Mouse (Mus musculus): ENCODE results near the gene Neil1. TPM values are rescaled to one million over a fixed set of nuclear protein-coding genes. Genes with fewer than 3 reads are reported as not detected.

The Neil1 gene
- polyA plus RNA-seq, 1 experiment from 2014 or later = 9.3 TPM

DNA sequence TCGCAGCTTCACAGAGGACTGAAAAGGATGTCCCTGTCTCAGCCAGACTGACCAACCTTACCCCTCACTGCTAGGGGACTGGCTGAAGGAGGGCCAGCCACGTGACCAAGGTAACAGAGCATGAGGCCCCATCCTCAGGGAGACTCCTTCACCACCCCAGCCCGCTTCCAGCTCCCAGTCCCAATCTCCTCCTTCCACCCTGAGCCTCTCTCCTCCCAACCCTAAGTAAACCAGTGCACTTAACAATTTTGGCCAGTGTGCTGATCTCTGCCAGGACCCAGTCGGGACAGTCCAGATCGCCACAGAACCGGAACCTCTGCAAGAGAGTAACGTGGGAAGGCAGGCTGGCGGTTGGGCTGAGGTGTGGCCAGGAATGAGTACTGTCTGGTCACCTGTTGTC, 8.7 kb upstream of the Neil1 start:
- ATAC-seq (ENCODE audit: low FRiP score, low TSS enrichment) = 0 out of 2 replicates have a peak, but pooled peaks have one; percentile 20
- peak overlapping the region; percentile 99; the same call in 1 of the 2 replicates for H3K4me2 ChIP-seq (replicated peaks; ENCODE audit: low read depth, low read length)
- peaks cover 12% of the 10 kb centered on the region for H3K36me3 ChIP-seq (ENCODE audit: insufficient read depth, low read length)
- 87% methylated on average over 8 of the region's 8 CpGs for WGBS
- H3K9ac ChIP-seq (replicated peaks; ENCODE audit: low read length) = no peak overlapping the region
- peaks cover 8% of the 10 kb centered on the region for H3K4me1 ChIP-seq (ENCODE audit: insufficient read depth, low read length)
- no peak overlapping the region for H3K27ac ChIP-seq (ENCODE audit: low read length)
- H3K27me3 ChIP-seq (ENCODE audit: insufficient read depth, low read length) = no peaks in the 10 kb centered on the region
- H3K4me3 ChIP-seq (ENCODE audit: low read length) = no peak overlapping the region
- no peaks in the 10 kb centered on the region for H3K9me3 ChIP-seq (ENCODE audit: low read length)

- H3K4me3 ChIP-seq (ENCODE audit: low read length) = no peak overlapping the region
- no peak for ATAC-seq (ENCODE audit: low FRiP score, low TSS enrichment)
- no peak overlapping the region for H3K27ac ChIP-seq (ENCODE audit: low read length)
- no peaks in the 10 kb centered on the region for H3K9me3 ChIP-seq (ENCODE audit: low read length)
- peaks cover 8% of the 10 kb centered on the region for H3K4me1 ChIP-seq (ENCODE audit: insufficient read depth, low read length)
- no peaks in the 10 kb centered on the region for H3K27me3 ChIP-seq (ENCODE audit: insufficient read depth, low read length)
- H3K4me2 ChIP-seq (replicated peaks; ENCODE audit: low read depth, low read length) = no peak overlapping the region
- H3K9ac ChIP-seq (replicated peaks; ENCODE audit: low read length) = no peak overlapping the region
- H3K36me3 ChIP-seq (ENCODE audit: insufficient read depth, low read length) = peaks cover 12% of the 10 kb centered on the region
- WGBS = 94% methylated on average over 7 of the region's 7 CpGs
Observed at GRCm38 (mm10) chr9:57156383-57156782, 8.3 kb upstream of the Neil1 start.

GRCm38 (mm10) chr9:57152331-57152730, 4.2 kb upstream of the Neil1 start:
- WGBS = 45% methylated on average over 6 of the region's 6 CpGs
- H3K9ac ChIP-seq (replicated peaks; ENCODE audit: low read length) = no peak overlapping the region
- no peak for ATAC-seq (ENCODE audit: low FRiP score, low TSS enrichment)

GRCm38 (mm10) chr9:57150192-57150591, 2.1 kb upstream of the Neil1 start:
- H3K27me3 ChIP-seq (ENCODE audit: insufficient read depth, low read length) = no peaks in the 10 kb centered on the region
- no peak overlapping the region for H3K4me2 ChIP-seq (replicated peaks; ENCODE audit: low read depth, low read length)
- ATAC-seq (ENCODE audit: low FRiP score, low TSS enrichment) = no peak
- no peak overlapping the region for H3K9ac ChIP-seq (replicated peaks; ENCODE audit: low read length)
- H3K4me3 ChIP-seq (ENCODE audit: low read length) = no peak overlapping the region
- no peak overlapping the region for H3K27ac ChIP-seq (ENCODE audit: low read length)
- H3K36me3 ChIP-seq (ENCODE audit: insufficient read depth, low read length) = peaks cover 6% of the 10 kb centered on the region
- 87% methylated on average over 5 of the region's 5 CpGs for WGBS
- H3K4me1 ChIP-seq (ENCODE audit: insufficient read depth, low read length) = peaks cover 21% of the 10 kb centered on the region
- no peaks in the 10 kb centered on the region for H3K9me3 ChIP-seq (ENCODE audit: low read length)

More at GRCm38 (mm10) chr9:57152331-57152730, 4.2 kb upstream of the Neil1 start:
- Histone ChIP-seq H3K4me3 (ENCODE audit: low read length) (no peak overlapping the region), H3K27me3 (ENCODE audit: insufficient read depth, low read length) (no peaks in the 10 kb centered on the region), H3K27ac (ENCODE audit: low read length) (no peak overlapping the region), H3K4me2 (replicated peaks; ENCODE audit: low read depth, low read length) (no peak overlapping the region), H3K36me3 (ENCODE audit: insufficient read depth, low read length) (peaks cover 12% of the 10 kb centered on the region), H3K9me3 (ENCODE audit: low read length) (no peaks in the 10 kb centered on the region), H3K4me1 (ENCODE audit: insufficient read depth, low read length) (peaks cover 16% of the 10 kb centered on the region)

DNA sequence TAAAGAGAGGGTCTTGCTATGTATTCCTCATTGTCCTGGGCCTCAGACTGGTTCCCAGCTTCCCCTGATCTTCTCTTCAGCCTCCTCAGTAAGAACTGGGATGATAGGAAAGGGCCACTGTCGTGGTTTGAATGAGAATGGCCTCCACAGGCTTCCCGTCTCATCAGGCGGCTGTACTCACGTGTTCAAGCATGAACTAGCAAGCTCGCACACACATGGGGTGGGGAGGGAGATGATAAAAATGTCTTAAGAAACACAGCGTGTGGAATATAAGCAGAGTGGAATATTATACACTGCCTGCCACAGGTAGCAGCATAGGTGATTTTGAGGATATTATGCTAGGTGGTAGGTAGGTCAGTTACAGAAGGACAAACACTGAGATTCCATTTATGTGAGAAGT, 916 bp upstream of the Neil1 start:
- ATAC-seq (ENCODE audit: low FRiP score, low TSS enrichment) = no peak
- no peaks in the 10 kb centered on the region for H3K27me3 ChIP-seq (ENCODE audit: insufficient read depth, low read length)
- 70% methylated on average over 6 of the region's 6 CpGs for WGBS
- peak overlapping the region; percentile 79 for H3K9ac ChIP-seq (replicated peaks; ENCODE audit: low read length)
- H3K4me3 ChIP-seq (ENCODE audit: low read length) = peak overlapping the region; percentile 58; the same call in 1 of the 2 replicates
- H3K27ac ChIP-seq (ENCODE audit: low read length) = peak overlapping the region; percentile 90
- no peaks in the 10 kb centered on the region; the same call in 1 of the 2 replicates for H3K36me3 ChIP-seq (ENCODE audit: insufficient read depth, low read length)
- peak overlapping the region; percentile 68 for H3K4me2 ChIP-seq (replicated peaks; ENCODE audit: low read depth, low read length)
- no peaks in the 10 kb centered on the region for H3K9me3 ChIP-seq (ENCODE audit: low read length)
- peaks cover 21% of the 10 kb centered on the region for H3K4me1 ChIP-seq (ENCODE audit: insufficient read depth, low read length)

- H3K4me2 ChIP-seq (replicated peaks; ENCODE audit: low read depth, low read length) = peak overlapping the region; percentile 68
- peak overlapping the region; percentile 79 for H3K9ac ChIP-seq (replicated peaks; ENCODE audit: low read length)
- no peaks in the 10 kb centered on the region for H3K27me3 ChIP-seq (ENCODE audit: insufficient read depth, low read length)
- peaks cover 21% of the 10 kb centered on the region for H3K4me1 ChIP-seq (ENCODE audit: insufficient read depth, low read length)
- 8% methylated on average over 19 of the region's 19 CpGs for WGBS
- peak overlapping the region; percentile 58 for H3K4me3 ChIP-seq (ENCODE audit: low read length)
- H3K27ac ChIP-seq (ENCODE audit: low read length) = peak overlapping the region; percentile 90
- peak; percentile 44; the same call in 1 of the 2 replicates for ATAC-seq (ENCODE audit: low FRiP score, low TSS enrichment)
- peaks cover 7% of the 10 kb centered on the region; the same call in 1 of the 2 replicates for H3K36me3 ChIP-seq (ENCODE audit: insufficient read depth, low read length)
- no peaks in the 10 kb centered on the region for H3K9me3 ChIP-seq (ENCODE audit: low read length)
Observed at GRCm38 (mm10) chr9:57147205-57148143, 631 bp downstream of the Neil1 start.

DNA sequence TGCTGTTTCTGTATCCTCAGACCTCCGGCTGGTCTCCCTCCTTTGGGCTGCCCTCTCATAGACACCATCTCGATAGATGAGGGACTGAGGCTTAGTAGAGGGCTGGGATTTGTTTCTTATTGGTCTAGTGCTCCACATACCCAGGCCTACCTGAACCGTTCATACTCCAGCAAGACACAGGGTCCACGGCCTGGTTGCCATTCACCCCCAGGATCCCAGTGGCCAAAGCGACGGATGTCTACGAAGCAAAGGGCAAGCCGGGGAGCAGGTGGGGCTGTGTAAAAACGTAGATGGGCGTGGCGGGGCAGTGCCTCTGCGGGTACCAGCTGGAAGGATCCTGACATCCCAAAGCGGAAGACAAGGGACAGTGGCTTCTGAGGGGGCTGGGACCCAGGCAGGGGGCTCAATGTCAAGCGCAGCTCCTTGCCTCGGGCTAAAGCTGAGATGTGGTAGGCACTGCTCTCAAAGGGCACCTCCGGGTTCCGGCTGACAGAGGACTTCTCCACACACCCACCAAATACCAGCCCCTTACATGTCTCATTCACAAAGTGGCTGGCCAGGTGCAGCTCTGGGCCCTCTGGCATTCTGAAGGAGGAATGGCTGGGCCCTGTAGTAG, 1.5 kb downstream of the Neil1 start:
- 90% methylated on average over 17 of the region's 17 CpGs for WGBS

GRCm38 (mm10) chr9:57144830-57145229, 3.3 kb downstream of the Neil1 start:
- Histone ChIP-seq H3K27me3 (ENCODE audit: insufficient read depth, low read length) (no peaks in the 10 kb centered on the region), H3K36me3 (ENCODE audit: insufficient read depth, low read length) (peaks cover 31% of the 10 kb centered on the region), H3K4me1 (ENCODE audit: insufficient read depth, low read length) (peaks cover 21% of the 10 kb centered on the region), H3K9ac (replicated peaks; ENCODE audit: low read length) (no peak overlapping the region), H3K9me3 (ENCODE audit: low read length) (no peaks in the 10 kb centered on the region), H3K4me3 (ENCODE audit: low read length) (no peak overlapping the region), H3K4me2 (replicated peaks; ENCODE audit: low read depth, low read length) (no peak overlapping the region), H3K27ac (ENCODE audit: low read length) (no peak overlapping the region)
- ATAC-seq (ENCODE audit: low FRiP score, low TSS enrichment) = no peak
- WGBS = 84% methylated on average over 8 of the region's 8 CpGs

More for the DNA sequence above, 1.5 kb downstream of the Neil1 start:
- no peak overlapping the region for H3K27ac ChIP-seq (ENCODE audit: low read length)
- no peak overlapping the region for H3K4me3 ChIP-seq (ENCODE audit: low read length)
- peak overlapping the region; percentile 79; the same call in 1 of the 2 replicates for H3K9ac ChIP-seq (replicated peaks; ENCODE audit: low read length)
- peaks cover 16% of the 10 kb centered on the region for H3K36me3 ChIP-seq (ENCODE audit: insufficient read depth, low read length)
- H3K4me2 ChIP-seq (replicated peaks; ENCODE audit: low read depth, low read length) = peak overlapping the region; percentile 68; the same call in 1 of the 2 replicates
- no peak for ATAC-seq (ENCODE audit: low FRiP score, low TSS enrichment)
- H3K9me3 ChIP-seq (ENCODE audit: low read length) = no peaks in the 10 kb centered on the region
- no peaks in the 10 kb centered on the region for H3K27me3 ChIP-seq (ENCODE audit: insufficient read depth, low read length)
- H3K4me1 ChIP-seq (ENCODE audit: insufficient read depth, low read length) = peaks cover 21% of the 10 kb centered on the region

GRCm38 (mm10) chr9:57143212-57143611, 4.9 kb downstream of the Neil1 start:
- Histone ChIP-seq H3K4me2 (replicated peaks; ENCODE audit: low read depth, low read length) (no peak overlapping the region), H3K9ac (replicated peaks; ENCODE audit: low read length) (no peak overlapping the region), H3K9me3 (ENCODE audit: low read length) (no peaks in the 10 kb centered on the region), H3K27me3 (ENCODE audit: insufficient read depth, low read length) (no peaks in the 10 kb centered on the region), H3K36me3 (ENCODE audit: insufficient read depth, low read length) (peaks cover 39% of the 10 kb centered on the region), H3K4me1 (ENCODE audit: insufficient read depth, low read length) (peaks cover 12% of the 10 kb centered on the region), H3K27ac (ENCODE audit: low read length) (no peak overlapping the region), H3K4me3 (ENCODE audit: low read length) (no peak overlapping the region)
- 69% methylated on average over 11 of the region's 11 CpGs for WGBS
- no peak for ATAC-seq (ENCODE audit: low FRiP score, low TSS enrichment)
